Mouse (Mus musculus): Measurements from ENCODE around the gene Daam1. TPM values are rescaled to one million over a fixed set of nuclear protein-coding genes. Genes with fewer than 3 reads are reported as not detected.

Daam1 gene
- total and polyA plus RNA-seq, 2 experiments = 7.7 to 33.4 TPM

DNA sequence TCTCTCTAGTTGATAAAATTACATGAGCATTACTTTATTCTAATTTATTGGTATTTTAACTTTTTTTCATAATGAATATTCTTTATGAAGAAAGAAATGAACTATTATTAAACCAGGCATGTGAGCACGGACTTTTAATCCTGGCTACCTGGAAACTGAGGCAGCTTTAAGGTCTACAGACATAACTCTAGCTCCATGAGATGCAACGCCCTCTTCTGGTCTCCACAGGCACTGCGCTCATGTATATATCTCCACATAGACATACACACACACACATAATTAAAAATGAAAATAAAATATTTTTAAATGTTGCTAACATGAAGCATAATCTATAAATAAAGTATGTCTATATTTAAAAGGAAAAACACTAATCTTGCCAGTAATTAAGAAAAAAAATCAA is 21.3 kb upstream of the Daam1 start:
- TF ChIP-seq CTCF (IDR thresholded peaks at IDR 0.05; ENCODE audit: low read depth, low read length) = no peak
- no peak for TF ChIP-seq POLR2A (IDR thresholded peaks at IDR 0.05; ENCODE audit: extremely low read depth, insufficient read depth, low read length)
- H3K9ac ChIP-seq (ENCODE audit: low read depth, low read length) = no peak overlapping the region
- no peaks in the 10 kb centered on the region for H3K36me3 ChIP-seq (ENCODE audit: control insufficient read depth, insufficient read depth, low read length)
- peaks cover 2% of the 10 kb centered on the region; the same call in 1 of the 2 replicates for H3K4me1 ChIP-seq (ENCODE audit: control insufficient read depth, insufficient read depth, low read length)
- H3K4me3 ChIP-seq (ENCODE audit: insufficient read depth, low read depth, low read length) = no peak overlapping the region
- no peaks in the 10 kb centered on the region for H3K27me3 ChIP-seq (ENCODE audit: control insufficient read depth, insufficient read depth, low read length)
- DNase-seq (ENCODE audit: extremely low read depth, low read depth, low spot score) = no peak
- no peak overlapping the region for H3K27ac ChIP-seq (replicated peaks; ENCODE audit: insufficient read depth, low read depth, low read length)
- H3K79me2 ChIP-seq (ENCODE audit: control insufficient read depth, insufficient read depth, low read length) = no peaks in the 10 kb centered on the region
- WGBS = 90% methylated on average over 3 of the region's 3 CpGs

DNA sequence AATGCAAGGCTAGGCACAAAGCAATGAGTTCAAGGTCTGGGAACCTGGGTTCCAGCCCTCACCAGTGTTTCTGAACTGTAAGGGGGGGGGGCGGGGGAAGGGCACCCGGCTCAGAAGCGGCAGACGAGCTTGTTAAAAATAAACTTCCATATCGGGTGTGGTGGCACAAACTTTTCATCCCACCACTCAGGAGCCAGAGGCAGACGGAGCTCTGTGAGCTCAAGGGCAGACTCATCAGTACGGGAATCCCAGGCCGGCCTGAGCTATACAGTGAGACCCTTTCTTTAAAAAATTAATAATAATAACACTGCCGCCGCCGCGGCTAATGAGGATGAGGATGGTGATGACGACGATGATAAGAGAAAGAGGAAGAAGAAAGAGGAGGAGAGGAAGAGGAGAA is 18.3 kb upstream of the Daam1 start:
- TF ChIP-seq CTCF (IDR thresholded peaks at IDR 0.05; ENCODE audit: low read depth, low read length) (no peak), POLR2A (IDR thresholded peaks at IDR 0.05; ENCODE audit: extremely low read depth, insufficient read depth, low read length) (no peak)
- H3K4me1 ChIP-seq (ENCODE audit: control insufficient read depth, insufficient read depth, low read length) = no peaks in the 10 kb centered on the region; the same call in 1 of the 2 replicates
- WGBS = 79% methylated on average over 14 of the region's 14 CpGs
- DNase-seq (ENCODE audit: extremely low read depth, low read depth, low spot score) = no peak
- no peak overlapping the region for H3K27ac ChIP-seq (replicated peaks; ENCODE audit: insufficient read depth, low read depth, low read length)
- no peaks in the 10 kb centered on the region for H3K27me3 ChIP-seq (ENCODE audit: control insufficient read depth, insufficient read depth, low read length)
- H3K4me3 ChIP-seq (ENCODE audit: insufficient read depth, low read depth, low read length) = no peak overlapping the region
- no peak overlapping the region for H3K9ac ChIP-seq (ENCODE audit: low read depth, low read length)
- H3K36me3 ChIP-seq (ENCODE audit: control insufficient read depth, insufficient read depth, low read length) = no peaks in the 10 kb centered on the region
- H3K79me2 ChIP-seq (ENCODE audit: control insufficient read depth, insufficient read depth, low read length) = no peaks in the 10 kb centered on the region

DNA sequence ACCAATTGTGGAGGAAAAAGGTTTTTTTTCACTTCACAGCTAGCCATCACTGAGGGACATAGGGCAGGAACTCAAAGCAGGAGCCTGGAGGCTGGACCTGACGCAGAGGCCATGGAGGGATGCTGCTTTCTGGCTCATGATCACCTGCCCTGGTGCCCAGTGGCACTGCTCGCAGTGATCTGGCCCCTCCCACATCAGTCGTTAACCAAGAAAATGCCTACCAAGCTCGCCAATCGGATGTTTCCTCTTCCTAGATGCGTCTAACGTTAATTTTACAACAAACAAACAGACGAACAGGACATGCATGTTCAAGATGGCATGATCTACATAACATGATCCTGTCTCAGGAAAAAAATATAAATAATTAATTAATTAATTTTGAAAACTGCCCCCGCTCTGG is 17.6 kb upstream of the Daam1 start:
- no peaks in the 10 kb centered on the region for H3K79me2 ChIP-seq (ENCODE audit: control insufficient read depth, insufficient read depth, low read length)
- no peak overlapping the region for H3K4me3 ChIP-seq (ENCODE audit: insufficient read depth, low read depth, low read length)
- TF ChIP-seq CTCF (IDR thresholded peaks at IDR 0.05; ENCODE audit: low read depth, low read length) (no peak), POLR2A (IDR thresholded peaks at IDR 0.05; ENCODE audit: extremely low read depth, insufficient read depth, low read length) (no peak)
- no peaks in the 10 kb centered on the region for H3K36me3 ChIP-seq (ENCODE audit: control insufficient read depth, insufficient read depth, low read length)
- H3K27me3 ChIP-seq (ENCODE audit: control insufficient read depth, insufficient read depth, low read length) = no peaks in the 10 kb centered on the region
- no peak overlapping the region for H3K27ac ChIP-seq (replicated peaks; ENCODE audit: insufficient read depth, low read depth, low read length)
- H3K9ac ChIP-seq (ENCODE audit: low read depth, low read length) = no peak overlapping the region
- no peak for DNase-seq (ENCODE audit: extremely low read depth, low read depth, low spot score)
- 95% methylated on average over 9 of the region's 9 CpGs for WGBS
- no peaks in the 10 kb centered on the region for H3K4me1 ChIP-seq (ENCODE audit: control insufficient read depth, insufficient read depth, low read length)

DNA sequence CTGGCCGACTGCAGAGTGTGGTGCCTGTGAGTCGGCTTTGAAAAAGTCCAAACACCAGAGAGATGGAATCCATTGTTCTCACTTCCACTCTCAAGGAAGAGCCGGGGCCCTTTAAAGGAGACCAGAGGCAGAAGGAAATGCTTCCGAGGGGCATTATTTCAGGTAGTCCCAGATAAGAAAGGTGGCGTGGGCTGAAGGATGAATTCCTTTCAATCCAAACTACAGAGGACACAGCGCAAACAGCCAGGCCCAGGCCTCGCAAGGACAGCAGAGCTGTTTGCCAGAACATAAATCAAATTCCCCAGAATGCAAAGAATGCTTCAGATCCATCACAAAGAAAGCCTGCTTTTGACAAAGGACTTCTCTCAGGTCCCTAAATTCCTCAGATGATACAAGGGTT is 17.1 kb upstream of the Daam1 start:
- TF ChIP-seq POLR2A (IDR thresholded peaks at IDR 0.05; ENCODE audit: extremely low read depth, insufficient read depth, low read length) (no peak), CTCF (IDR thresholded peaks at IDR 0.05; ENCODE audit: low read depth, low read length) (no peak)
- 79% methylated on average over 7 of the region's 7 CpGs for WGBS
- H3K36me3 ChIP-seq (ENCODE audit: control insufficient read depth, insufficient read depth, low read length) = no peaks in the 10 kb centered on the region
- H3K27ac ChIP-seq (replicated peaks; ENCODE audit: insufficient read depth, low read depth, low read length) = no peak overlapping the region
- no peak overlapping the region for H3K9ac ChIP-seq (ENCODE audit: low read depth, low read length)
- no peaks in the 10 kb centered on the region for H3K79me2 ChIP-seq (ENCODE audit: control insufficient read depth, insufficient read depth, low read length)
- DNase-seq (ENCODE audit: extremely low read depth, low read depth, low spot score) = no peak
- H3K4me1 ChIP-seq (ENCODE audit: control insufficient read depth, insufficient read depth, low read length) = no peaks in the 10 kb centered on the region
- no peaks in the 10 kb centered on the region for H3K27me3 ChIP-seq (ENCODE audit: control insufficient read depth, insufficient read depth, low read length)
- H3K4me3 ChIP-seq (ENCODE audit: insufficient read depth, low read depth, low read length) = no peak overlapping the region

DNA sequence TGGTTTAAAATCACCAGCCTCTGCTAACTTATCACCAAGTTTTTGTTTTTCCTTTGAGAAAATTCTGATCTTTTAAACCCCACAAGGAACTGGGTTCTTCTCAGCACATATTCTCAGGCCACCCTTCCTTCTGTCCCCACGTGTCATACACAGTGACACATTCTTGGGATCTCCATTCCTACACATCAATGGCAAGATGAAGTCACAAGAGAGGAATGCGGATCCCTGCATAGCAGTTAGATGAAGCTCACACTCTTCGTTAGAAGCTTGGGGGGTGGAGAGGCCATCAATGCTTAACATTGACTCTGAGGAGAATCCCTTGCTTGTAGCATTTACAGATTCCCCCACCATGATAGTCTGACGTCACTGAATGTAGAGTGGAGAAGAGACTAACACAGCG is 10.8 kb upstream of the Daam1 start:
- Histone ChIP-seq H3K36me3 (ENCODE audit: control insufficient read depth, insufficient read depth, low read length) (no peaks in the 10 kb centered on the region), H3K27ac (replicated peaks; ENCODE audit: insufficient read depth, low read depth, low read length) (no peak overlapping the region), H3K4me3 (ENCODE audit: insufficient read depth, low read depth, low read length) (no peak overlapping the region), H3K27me3 (ENCODE audit: control insufficient read depth, insufficient read depth, low read length) (no peaks in the 10 kb centered on the region), H3K79me2 (ENCODE audit: control insufficient read depth, insufficient read depth, low read length) (no peaks in the 10 kb centered on the region), H3K4me1 (ENCODE audit: control insufficient read depth, insufficient read depth, low read length) (no peaks in the 10 kb centered on the region), H3K9ac (ENCODE audit: low read depth, low read length) (no peak overlapping the region)
- no peak for DNase-seq (ENCODE audit: extremely low read depth, low read depth, low spot score)
- 86% methylated on average over 5 of the region's 5 CpGs for WGBS
- TF ChIP-seq CTCF (IDR thresholded peaks at IDR 0.05; ENCODE audit: low read depth, low read length) = no peak
- no peak for TF ChIP-seq POLR2A (IDR thresholded peaks at IDR 0.05; ENCODE audit: extremely low read depth, insufficient read depth, low read length)

DNA sequence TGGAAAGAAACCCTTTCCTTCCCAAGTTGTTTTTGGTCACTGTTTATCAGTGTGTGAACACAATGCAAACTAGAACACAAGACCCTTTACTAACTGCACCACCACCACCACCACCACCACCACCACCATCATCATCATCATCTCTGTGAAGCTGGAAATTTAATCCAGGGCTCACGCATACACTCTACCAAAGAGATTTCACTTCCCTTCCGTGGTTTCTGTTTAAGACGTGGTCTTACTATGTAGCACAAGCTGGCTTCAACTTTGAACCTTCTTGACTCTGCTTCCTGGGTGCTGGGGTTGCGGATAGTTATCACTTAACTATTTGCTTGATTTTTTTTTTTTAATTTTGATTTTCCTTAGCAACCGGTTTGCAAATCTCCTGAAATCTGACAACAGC is 9.6 kb upstream of the Daam1 start:
- no peak for DNase-seq (ENCODE audit: extremely low read depth, low read depth, low spot score)
- Histone ChIP-seq H3K4me3 (ENCODE audit: insufficient read depth, low read depth, low read length) (no peak overlapping the region), H3K27me3 (ENCODE audit: control insufficient read depth, insufficient read depth, low read length) (no peaks in the 10 kb centered on the region), H3K9ac (ENCODE audit: low read depth, low read length) (no peak overlapping the region), H3K36me3 (ENCODE audit: control insufficient read depth, insufficient read depth, low read length) (no peaks in the 10 kb centered on the region), H3K79me2 (ENCODE audit: control insufficient read depth, insufficient read depth, low read length) (no peaks in the 10 kb centered on the region), H3K4me1 (ENCODE audit: control insufficient read depth, insufficient read depth, low read length) (no peaks in the 10 kb centered on the region), H3K27ac (replicated peaks; ENCODE audit: insufficient read depth, low read depth, low read length) (no peak overlapping the region)
- no peak for TF ChIP-seq CTCF (IDR thresholded peaks at IDR 0.05; ENCODE audit: low read depth, low read length)
- TF ChIP-seq POLR2A (IDR thresholded peaks at IDR 0.05; ENCODE audit: extremely low read depth, insufficient read depth, low read length) = no peak
- 85% methylated on average over 5 of the region's 5 CpGs for WGBS
